Mouse (Mus musculus) C2C12 (cell line): ENCODE results near the gene Rap1gds1.

ENCODE experiments used
- CTCF ChIP-seq: IDR thresholded peaks from one replicate; pipeline ENCODE4 v1.5.1; 2011; ENCODE audit not compliant: control insufficient read depth, insufficient read depth, insufficient read length
- MAX ChIP-seq: IDR thresholded peaks from one replicate; pipeline ENCODE4 v1.6.1; 2011; ENCODE audit warnings: mild to moderate bottlenecking, control low read depth

GRCm38 (mm10) chr3:139101941-139102340 is 26.9 kb upstream of the Rap1gds1 start:
- TF ChIP-seq CTCF (no peak), MAX (no peak)
